Mouse (Mus musculus) megakaryocyte, embryonic 14.5 days (primary cell): ENCODE data around the gene Letm1. TPM values are rescaled to one million over a fixed set of nuclear protein-coding genes. Genes with fewer than 3 reads are reported as not detected.

ENCODE experiments used
- H3K27me3 ChIP-seq: replicated peaks from 2 replicates; pipeline ENCODE3; 2012; ENCODE audit warnings: inconsistent platforms
- H3K36me3 ChIP-seq: replicated peaks from 2 replicates; pipeline ENCODE3; 2012; ENCODE audit warnings: low read length, inconsistent platforms, mixed read lengths
- H3K4me1 ChIP-seq: 2 replicates; pipeline ENCODE4 v1.6.1; 2012; ENCODE audit warnings: inconsistent platforms
- H3K4me3 ChIP-seq: replicated peaks from 2 replicates; pipeline ENCODE3; 2012; ENCODE audit warnings: moderate library complexity, mild to moderate bottlenecking, inconsistent platforms
- H3K9me3 ChIP-seq: 2 replicates; pipeline ENCODE4 v1.6.1; 2012; ENCODE audit warnings: inconsistent platforms
- FLI1 ChIP-seq: IDR thresholded peaks from 2 replicates; pipeline ENCODE4 v1.6.1; 2012; ENCODE audit warnings: low read length, inconsistent platforms, mixed read lengths
- GATA1 ChIP-seq: IDR thresholded peaks from 3 replicates; pipeline ENCODE4 v1.6.1; 2012; ENCODE audit warnings: mixed read lengths, low read length, inconsistent platforms, borderline replicate concordance
- polyA plus RNA-seq: library from polyadenylated mRNA; stranded (reverse); fragments of >175 nt; gene quantifications from 2 replicates; pipeline ENCODE4 v1.2.3, GENCODE M21; 2012; ENCODE audit warnings: low replicate concordance; ENCODE audit not compliant: insufficient read depth

Gene Letm1
- polyA plus RNA-seq, 1 experiment: 9.0 TPM

- Histone ChIP-seq H3K4me3 (no peak overlapping the region), H3K27me3 (no peaks in the 10 kb centered on the region), H3K9me3 (no peaks in the 10 kb centered on the region), H3K36me3 (peaks cover 95% of the 10 kb centered on the region), H3K4me1 (peaks cover 1% of the 10 kb centered on the region; the same call in 1 of the 2 replicates)
- no peak for TF ChIP-seq GATA1
- no peak for TF ChIP-seq FLI1
These were observed 39.1 kb downstream of the Letm1 start for GRCm38 (mm10) chr5:33743481-33743880.

- Histone ChIP-seq H3K9me3 (no peaks in the 10 kb centered on the region), H3K36me3 (peaks cover 72% of the 10 kb centered on the region), H3K27me3 (no peaks in the 10 kb centered on the region), H3K4me1 (peaks cover 23% of the 10 kb centered on the region), H3K4me3 (no peak overlapping the region)
- TF ChIP-seq FLI1 (no peak), GATA1 (no peak)
These were observed 42.1 kb downstream of the Letm1 start for GRCm38 (mm10) chr5:33740548-33740947.

GRCm38 (mm10) chr5:33738341-33738740, 44.3 kb downstream of the Letm1 start:
- TF ChIP-seq FLI1 (no peak), GATA1 (no peak)
- Histone ChIP-seq H3K27me3 (peaks cover 20% of the 10 kb centered on the region), H3K4me1 (peaks cover 28% of the 10 kb centered on the region), H3K4me3 (no peak overlapping the region), H3K36me3 (peaks cover 71% of the 10 kb centered on the region), H3K9me3 (no peaks in the 10 kb centered on the region)

GRCm38 (mm10) chr5:33737903-33738321, 44.7 kb downstream of the Letm1 start:
- Histone ChIP-seq H3K27me3 (peaks cover 24% of the 10 kb centered on the region), H3K4me3 (no peak overlapping the region), H3K4me1 (peaks cover 28% of the 10 kb centered on the region), H3K9me3 (no peaks in the 10 kb centered on the region), H3K36me3 (peaks cover 67% of the 10 kb centered on the region)
- TF ChIP-seq GATA1: no peak
- no peak for TF ChIP-seq FLI1

- H3K9me3 ChIP-seq: no peaks in the 10 kb centered on the region
- peaks cover 34% of the 10 kb centered on the region for H3K4me1 ChIP-seq
- TF ChIP-seq FLI1 (no peak), GATA1 (no peak)
- H3K4me3 ChIP-seq: no peak overlapping the region
- peaks cover 50% of the 10 kb centered on the region for H3K36me3 ChIP-seq
- H3K27me3 ChIP-seq: peaks cover 39% of the 10 kb centered on the region
These were observed 46.4 kb downstream of the Letm1 start for GRCm38 (mm10) chr5:33736230-33736629.

- Histone ChIP-seq H3K4me1 (peaks cover 35% of the 10 kb centered on the region), H3K4me3 (no peak overlapping the region)
- TF ChIP-seq GATA1 (no peak), FLI1 (no peak)
These were observed 47.1 kb downstream of the Letm1 start for GRCm38 (mm10) chr5:33735412-33736092.

GRCm38 (mm10) chr5:33733837-33734236, 48.8 kb downstream of the Letm1 start:
- H3K4me1 ChIP-seq: peaks cover 42% of the 10 kb centered on the region
- TF ChIP-seq FLI1: no peak
- no peak for TF ChIP-seq GATA1
- peaks cover 28% of the 10 kb centered on the region for H3K36me3 ChIP-seq
- no peaks in the 10 kb centered on the region for H3K9me3 ChIP-seq
- no peak overlapping the region for H3K4me3 ChIP-seq
- peaks cover 63% of the 10 kb centered on the region for H3K27me3 ChIP-seq

More at GRCm38 (mm10) chr5:33735412-33736092, 47.1 kb downstream of the Letm1 start:
- Histone ChIP-seq H3K27me3 (peaks cover 46% of the 10 kb centered on the region), H3K36me3 (peaks cover 43% of the 10 kb centered on the region), H3K9me3 (no peaks in the 10 kb centered on the region)

- TF ChIP-seq GATA1 (no peak), FLI1 (no peak)
- peaks cover 91% of the 10 kb centered on the region for H3K27me3 ChIP-seq
- H3K36me3 ChIP-seq: peaks cover 24% of the 10 kb centered on the region
- peaks cover 25% of the 10 kb centered on the region; the same call in 1 of the 2 replicates for H3K4me1 ChIP-seq
- no peaks in the 10 kb centered on the region for H3K9me3 ChIP-seq
- H3K4me3 ChIP-seq: peak overlapping the region; percentile 16
These were observed 51.6 kb downstream of the Letm1 start for GRCm38 (mm10) chr5:33731051-33731450.

- H3K4me3 ChIP-seq: no peak overlapping the region
- TF ChIP-seq FLI1 (no peak), GATA1 (no peak)
These were observed 52.1 kb downstream of the Letm1 start for GRCm38 (mm10) chr5:33730516-33730915.

GRCm38 (mm10) chr5:33728841-33729240, 53.8 kb downstream of the Letm1 start:
- Histone ChIP-seq H3K4me3 (no peak overlapping the region), H3K9me3 (no peaks in the 10 kb centered on the region), H3K27me3 (peaks cover 98% of the 10 kb centered on the region), H3K4me1 (peaks cover 19% of the 10 kb centered on the region), H3K36me3 (peaks cover 4% of the 10 kb centered on the region)
- no peak; the same call in 1 of the 2 replicates for TF ChIP-seq FLI1
- no peak for TF ChIP-seq GATA1

More at GRCm38 (mm10) chr5:33730516-33730915, 52.1 kb downstream of the Letm1 start:
- H3K27me3 ChIP-seq: peaks cover 96% of the 10 kb centered on the region
- no peaks in the 10 kb centered on the region for H3K9me3 ChIP-seq
- peaks cover 21% of the 10 kb centered on the region for H3K36me3 ChIP-seq
- peaks cover 22% of the 10 kb centered on the region; the same call in 1 of the 2 replicates for H3K4me1 ChIP-seq
